Mouse (Mus musculus) cerebellum, adult 9-11 months (tissue): ENCODE measurements around the gene Arid5a.

Source experiments
- DNase-seq: peaks from one replicate; pipeline ENCODE4 v3.0.0; 2022

Arid5a gene

DNA sequence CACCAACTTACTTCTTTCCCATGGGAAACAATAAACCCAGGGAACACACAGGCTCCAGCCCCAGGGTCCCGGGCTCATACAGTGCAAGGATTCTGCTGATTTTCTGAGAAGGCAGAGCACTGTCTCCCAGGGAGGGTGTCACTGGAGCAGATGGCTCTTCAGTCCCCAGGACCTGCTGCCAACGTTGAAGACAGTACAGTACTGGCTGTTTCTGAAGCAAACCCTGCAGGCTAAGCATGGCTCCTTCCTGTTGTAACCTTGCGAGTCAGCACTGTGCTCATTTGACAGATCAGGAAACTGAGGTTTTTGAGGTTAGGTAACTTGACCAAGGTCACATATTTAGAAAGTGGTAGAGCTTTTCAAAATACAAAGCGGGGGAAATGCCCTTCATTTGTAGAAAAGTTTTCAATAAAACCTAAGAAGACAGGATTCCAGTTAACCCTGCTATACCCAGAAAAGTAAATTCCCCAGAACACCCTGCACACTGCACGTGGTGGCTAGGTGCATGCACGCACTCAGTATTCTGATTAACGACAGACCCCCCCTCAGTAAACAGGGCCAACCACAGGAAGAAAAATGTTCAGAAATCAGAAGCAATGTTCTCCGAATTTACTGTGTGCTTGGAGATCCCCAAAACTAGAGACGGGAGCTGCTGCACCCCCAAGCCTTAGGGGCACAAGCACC lies 10.9 kb upstream of the Arid5a start:
- peak; percentile 84 for DNase-seq

DNA sequence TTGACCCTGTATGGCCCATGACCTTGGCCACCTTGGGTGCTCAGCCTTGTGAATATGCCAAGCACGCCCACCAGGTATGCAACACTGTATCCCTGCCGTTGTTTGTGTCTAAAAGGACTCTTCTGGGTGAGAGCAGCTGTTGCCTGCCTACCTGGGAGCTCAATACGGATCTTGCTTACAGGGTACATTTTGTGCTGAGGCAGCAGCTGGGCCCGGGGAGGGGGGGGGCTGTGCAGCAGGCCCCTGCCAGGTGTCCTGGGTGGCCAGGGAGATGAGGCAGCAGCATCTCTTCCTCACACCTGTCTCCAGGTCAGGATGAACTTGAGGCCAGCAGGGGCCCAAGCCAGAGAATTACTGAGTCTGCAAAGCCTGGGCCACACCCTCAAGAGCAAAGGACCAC lies 9.4 kb upstream of the Arid5a start:
- no peak for DNase-seq

DNA sequence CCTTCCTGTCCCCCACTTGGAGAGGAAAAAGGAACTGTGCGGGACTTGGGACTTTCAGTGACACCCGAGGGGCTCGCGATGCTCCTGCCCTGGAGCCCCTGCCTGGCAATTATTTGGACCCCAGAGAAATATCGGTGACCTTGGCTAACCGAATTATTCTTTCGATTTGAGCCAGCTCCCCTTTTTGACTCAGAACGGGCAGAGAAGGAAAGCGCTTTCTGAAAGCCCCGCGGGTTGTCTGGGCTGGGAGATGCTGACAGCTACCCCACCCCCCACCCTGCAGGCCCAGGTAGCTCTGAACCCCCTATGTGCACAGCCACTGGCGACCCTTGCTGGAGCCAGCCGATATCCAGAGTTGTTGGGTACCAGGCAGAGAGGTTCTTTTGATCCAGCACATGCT lies 8.4 kb upstream of the Arid5a start:
- DNase-seq = no peak

DNA sequence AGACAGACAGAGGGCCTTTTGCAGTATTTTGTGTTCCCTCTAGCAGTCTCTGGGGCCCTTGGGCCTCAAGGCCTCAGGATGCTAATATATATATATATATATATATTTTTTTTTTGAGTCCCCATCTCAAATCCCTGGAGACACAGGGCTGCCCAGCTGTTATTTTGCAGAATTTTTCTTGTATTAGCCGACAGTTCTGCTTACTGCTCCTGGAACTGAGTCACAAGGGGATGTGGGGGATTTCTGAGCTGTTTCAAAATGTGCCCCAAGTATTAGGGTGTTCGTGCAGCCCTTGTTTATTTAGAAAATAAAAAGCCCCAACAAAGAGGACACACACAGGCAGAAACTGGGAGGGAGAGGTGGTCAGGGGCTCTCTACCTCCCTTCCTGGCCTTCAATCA lies 7.9 kb upstream of the Arid5a start:
- DNase-seq = no peak

DNA sequence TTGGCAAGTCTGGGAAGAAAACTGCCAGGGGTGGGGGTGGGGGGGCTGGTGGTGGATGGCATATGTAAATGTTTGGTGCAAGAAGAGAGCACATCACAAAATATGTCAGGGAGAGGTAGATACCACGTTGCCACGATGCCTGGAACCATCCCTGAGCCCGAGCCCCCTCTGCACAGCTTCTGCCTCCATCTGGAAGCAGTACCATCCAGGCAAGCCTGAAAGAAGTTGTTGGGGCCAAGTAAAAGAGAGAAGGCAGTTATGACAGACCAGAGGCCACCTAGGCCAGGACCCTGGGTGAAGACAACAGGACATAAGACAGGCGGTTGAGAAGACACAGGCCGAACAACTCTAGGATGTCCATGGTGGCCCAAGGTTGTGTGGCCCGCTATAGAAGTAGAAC lies 7.0 kb upstream of the Arid5a start:
- peak; percentile 14 for DNase-seq

DNA sequence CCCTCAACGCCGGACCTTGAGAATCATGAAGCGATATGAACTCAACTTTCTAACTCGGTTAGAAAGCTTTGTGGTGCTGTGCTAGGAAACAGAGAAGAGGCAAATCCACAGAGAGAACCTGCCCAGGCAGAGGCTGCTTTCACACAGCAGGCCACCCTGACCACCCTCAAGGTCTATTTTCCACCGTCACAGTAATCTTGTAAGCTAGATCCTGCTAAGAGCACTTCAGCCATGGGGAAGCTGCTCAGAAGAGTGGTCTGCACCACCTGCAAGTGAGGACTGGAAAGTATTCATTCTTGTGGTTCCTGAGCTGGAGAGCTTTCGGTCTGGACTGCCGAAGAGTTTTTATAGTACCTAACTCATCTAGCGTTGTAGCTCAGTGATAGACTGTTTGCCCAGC lies 5.3 kb upstream of the Arid5a start:
- DNase-seq = peak; percentile 24

DNA sequence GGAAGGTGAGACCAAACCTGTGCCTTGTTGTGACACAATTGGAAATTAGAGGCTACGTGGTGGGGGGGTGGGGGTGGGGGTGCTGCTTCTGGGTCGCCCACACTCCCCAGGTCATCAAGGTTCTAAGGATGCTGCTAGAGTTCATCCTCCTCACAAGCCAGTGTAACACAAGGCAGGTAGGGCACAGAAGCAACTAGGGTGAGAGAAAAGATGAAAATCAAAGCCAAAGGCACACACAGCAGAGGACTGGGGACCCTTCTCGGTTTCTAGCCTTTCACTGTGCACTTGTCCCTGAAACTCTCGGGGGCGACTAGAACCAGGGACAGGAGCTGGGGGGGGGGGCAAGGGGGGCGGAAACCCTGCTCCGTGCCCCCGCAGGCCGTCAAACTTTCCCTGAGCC lies 4.6 kb upstream of the Arid5a start:
- no peak for DNase-seq

DNA sequence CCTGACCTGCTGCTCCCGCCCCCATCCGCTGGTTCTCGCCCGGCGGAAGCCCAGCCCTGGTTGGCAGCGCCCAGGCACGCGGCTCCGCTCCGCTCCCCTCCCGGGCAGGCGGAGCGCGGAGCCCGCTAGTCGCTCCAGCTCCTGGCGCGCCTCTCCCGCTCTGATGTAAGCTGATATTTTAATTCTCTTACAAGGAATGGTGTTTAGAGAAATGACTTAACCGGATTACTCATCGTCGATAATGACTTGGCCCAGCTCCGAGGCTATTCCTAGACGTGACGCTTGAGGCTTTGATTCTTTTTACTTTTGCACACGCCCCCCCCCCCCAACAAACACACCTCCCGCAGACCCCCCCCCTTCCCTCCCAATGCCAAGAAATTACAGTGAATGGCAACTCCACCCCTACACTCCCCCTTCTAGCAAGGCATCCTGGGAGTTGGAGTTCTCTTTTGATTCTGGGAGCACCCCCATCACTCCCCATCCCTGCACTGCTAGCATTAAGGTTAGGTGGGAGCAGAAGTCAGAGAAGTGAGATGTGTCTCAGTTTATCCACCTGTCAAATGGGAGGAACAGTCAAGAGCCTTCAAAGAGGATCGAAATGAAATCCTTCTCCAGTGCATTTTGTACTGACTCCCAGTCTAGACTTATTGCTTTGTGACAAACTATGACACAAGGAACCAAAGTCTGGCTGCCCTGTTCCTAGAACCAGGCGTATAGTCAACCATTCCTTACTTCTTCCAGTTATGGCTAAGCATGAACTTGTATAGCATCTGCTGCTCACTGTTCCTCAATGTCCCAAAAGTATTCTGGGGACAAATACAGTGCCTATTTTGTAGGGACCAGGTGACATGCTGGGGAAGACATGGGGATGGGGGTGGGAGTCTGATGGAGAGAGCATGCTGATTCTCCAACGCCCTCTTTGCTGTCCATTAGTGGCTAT lies 3.9 kb upstream of the Arid5a start:
- peak; percentile 76 for DNase-seq

DNA sequence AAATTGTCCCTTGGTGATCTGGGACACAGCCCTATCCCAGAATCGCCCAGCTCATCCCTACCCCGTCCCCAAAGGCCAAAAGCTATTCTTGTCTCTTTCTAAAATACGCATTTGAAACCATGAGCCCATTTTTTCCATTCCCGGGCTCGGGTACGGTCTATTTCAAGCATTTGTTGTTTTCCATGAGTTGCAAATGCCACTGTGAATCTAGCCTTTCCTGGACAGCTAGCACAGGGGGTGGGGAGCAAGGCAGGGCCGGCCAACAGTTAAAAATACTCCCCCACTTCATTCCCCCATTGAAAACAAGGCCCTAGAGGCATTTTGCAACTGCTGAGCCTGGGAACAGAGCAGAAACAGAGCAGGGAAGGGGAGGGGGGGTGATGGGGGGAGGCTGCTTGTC lies 2.8 kb upstream of the Arid5a start:
- peak; percentile 33 for DNase-seq

DNA sequence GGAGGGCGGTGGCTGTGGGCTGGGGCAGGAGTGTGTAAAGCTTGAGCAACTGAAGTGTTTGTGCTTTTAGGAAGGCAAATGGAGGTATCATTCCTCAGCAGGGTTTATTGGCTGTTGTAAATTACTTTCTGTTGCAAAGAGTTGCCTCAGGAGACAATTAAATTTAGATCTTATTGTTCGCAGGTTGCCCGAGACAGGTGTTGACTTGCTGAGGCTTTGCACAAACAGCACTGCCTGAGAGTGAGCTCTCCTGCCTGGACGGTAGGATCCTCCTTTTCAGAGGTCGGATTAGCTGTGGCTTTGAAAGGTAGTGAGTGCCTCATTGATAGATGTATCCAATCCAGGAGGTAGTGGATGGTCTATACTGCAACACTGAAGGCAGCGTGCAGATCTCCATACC lies 1.4 kb upstream of the Arid5a start:
- DNase-seq = peak; percentile 22

DNA sequence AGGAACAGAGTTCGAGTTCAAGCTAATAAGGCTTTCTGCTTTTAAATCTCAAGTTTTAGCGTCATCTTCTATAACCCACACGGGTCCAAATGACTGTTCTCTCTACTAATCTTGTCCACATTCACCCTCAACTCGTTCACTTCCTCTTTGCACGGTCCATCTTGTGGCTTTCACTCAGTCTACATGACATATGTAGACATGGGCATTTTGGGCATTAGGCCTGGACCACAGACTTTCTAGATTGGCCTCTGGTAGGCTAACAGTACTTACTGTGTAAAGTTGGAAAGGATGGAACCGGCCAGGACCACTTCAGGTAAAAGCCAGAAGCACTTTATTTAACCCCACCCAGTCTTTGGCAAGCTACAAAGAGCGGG lies 425 bp upstream of the Arid5a start:
- no peak for DNase-seq

DNA sequence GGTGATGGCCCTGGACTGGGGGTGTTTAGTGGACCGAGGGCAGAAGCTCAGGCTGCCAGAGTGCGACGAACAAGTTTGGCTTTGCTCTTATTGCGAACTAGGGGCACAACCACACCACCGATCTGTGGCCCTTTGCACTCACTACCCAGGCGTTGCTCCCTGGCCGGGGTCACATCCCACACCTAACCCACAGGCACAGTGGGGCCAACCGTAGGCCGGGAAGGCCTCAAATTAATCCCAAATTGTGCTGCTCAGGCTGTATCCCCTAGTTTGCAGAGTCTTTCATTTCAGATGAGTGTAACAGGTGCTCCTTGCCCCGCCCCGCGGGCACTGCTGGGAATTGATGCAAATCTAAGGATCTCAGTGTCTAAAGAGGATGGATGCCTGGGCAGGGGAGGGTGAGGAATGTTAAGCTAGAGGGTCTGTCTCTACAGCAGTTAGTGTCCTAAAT lies 943 bp downstream of the Arid5a start:
- peak; percentile 58 for DNase-seq

DNA sequence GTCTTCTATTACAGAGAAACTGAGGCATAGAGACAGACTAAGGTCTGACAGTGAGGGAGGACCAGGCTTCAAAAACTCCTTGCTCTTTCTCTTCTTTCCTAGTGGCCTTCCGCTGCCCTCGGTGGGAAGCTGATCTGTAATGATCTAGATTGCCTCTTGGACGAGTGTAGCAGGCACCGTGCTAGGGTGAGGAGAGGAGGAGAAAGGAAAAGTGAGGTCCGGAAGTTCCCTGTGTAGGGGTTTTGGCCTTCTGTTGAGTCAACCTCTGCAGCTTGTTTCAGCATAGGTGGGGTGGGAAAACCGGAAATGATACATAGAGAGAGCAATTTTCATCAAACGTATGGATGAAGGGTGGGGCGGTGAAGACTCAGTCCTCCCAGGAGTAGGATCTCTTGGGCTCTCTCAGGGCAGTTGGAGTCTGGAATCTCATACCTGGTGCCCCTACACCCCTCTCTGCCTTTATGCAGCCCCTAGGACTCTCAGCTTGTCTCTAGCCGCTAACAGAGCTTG lies 1.5 kb downstream of the Arid5a start:
- peak; percentile 46 for DNase-seq

DNA sequence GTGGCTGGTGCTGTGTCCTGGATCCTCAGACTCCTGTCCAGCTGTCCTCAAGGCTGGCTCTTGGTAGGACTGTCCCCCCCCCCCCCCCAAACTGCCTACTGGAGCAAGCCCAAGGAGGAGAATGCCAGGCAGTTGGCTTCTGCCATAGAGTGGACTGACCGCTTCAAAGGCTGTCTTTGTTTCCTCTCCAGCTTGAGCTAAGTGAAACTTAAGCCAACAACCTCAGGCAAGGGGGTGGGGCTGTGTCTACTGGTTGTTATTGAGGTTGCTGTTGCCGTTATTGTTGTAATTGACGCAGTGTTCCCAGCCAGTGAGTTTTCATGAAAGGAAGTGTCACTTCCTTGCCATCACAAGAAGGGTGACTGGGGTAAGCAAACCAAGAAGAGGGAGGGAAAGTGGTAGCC lies 2.0 kb downstream of the Arid5a start:
- DNase-seq = peak; percentile 59

DNA sequence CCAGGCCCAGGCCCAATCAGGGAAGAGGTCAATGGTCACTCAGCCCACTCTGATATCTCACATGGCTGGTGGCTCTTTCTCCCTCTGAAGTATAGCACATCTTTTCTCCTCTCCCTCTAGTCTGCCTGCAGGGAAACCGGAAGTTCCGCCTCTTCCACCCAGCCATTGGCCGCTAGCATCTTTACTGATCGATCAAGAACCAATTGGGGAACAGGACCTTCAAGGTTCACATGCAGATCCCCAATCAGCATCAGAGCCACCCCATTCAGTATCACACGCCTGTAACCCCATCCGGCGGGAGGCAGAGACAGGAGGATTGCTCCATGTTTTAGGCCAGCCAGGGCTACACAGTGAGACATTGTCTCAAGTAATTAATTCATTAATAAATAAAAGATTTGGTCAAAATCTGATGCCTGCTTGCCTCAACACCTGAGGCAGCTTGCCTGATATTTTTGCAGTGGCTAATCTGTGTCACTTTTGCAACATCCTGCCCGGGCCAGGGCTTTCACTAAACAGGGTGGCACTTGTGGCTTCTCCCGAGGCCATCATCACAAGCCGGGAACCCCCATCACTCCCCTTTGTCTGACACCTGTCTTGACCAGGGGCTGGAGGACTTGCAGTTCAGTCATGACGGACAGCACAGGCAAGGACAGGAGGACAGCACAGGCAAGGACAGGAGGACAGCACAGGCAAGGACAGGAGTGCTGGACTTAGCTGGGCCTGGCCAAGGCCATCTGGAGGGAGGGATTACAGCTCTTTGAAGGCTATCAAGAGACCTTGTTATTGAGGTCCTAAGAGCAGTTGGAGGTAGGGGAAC lies 7.6 kb downstream of the Arid5a start:
- DNase-seq = no peak

DNA sequence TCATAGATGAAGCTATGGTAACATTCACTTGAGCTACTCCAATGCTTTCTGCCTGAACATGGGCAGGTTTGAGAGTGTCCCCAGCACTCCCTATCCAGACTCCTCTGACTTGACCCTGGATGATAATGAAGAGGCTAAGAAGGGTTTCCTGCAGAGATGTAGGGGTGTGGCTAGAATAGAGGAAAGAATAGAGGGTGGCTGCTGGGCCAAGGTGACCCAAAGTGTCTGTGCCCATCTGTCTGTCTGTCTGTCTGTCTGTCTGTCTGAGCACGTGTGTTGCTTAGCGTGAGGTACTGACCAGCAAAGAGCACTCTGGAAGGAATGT lies 8.2 kb downstream of the Arid5a start:
- no peak for DNase-seq

DNA sequence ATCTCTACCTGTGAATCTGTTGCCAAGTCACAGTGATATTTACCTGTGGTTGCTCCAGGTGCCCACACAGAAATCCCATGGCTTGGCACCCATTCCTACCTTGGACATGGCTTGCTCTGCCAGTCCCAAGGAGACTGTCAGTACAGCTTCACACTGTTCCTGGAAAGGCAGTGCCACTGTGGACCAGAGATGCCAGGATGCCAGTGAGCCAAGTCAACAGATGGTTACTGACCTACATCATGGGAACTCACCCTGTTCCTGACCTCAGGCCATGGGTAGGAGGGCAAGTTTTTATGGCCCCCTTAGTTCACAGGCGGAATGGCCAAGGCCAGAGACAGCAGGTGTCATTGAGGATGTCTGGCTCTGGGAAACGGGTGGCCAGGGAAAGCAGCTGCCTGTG lies 13.6 kb downstream of the Arid5a start:
- DNase-seq = peak; percentile 75

DNA sequence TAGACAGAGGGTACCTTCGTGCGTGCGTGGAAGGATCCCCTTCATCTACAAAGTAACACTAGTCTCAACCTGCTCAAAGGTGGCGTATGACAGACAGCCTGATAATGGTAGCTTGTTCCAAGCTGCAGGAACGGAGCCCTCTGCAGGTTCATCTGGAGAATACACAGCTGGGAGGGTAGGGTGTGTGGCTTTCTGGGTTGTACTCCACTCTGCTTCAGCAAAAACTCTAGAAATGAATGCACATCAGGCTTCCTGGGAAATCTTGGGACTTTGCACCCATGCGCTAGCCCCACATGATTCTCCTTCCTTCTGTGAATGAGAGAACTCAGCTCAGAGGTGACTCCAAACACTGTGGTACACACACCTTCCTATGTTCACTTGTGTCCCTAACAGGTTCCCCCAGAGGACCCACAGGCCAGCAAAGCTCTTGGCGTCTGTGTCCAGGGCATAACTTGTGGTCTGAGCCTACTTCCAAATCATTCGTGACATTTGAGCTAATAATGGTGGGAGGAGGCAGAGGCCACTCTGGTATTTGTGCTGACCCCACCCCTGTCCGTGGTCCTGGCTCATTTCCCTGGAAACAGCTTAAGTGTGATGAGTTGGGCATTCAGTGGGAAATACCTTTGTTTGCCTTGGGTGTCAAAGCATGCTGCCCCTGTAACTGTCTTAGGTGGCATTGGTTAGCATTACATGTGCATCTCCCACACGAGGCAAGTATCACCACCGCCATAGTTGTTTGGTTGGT lies 14.5 kb downstream of the Arid5a start:
- DNase-seq = no peak

DNA sequence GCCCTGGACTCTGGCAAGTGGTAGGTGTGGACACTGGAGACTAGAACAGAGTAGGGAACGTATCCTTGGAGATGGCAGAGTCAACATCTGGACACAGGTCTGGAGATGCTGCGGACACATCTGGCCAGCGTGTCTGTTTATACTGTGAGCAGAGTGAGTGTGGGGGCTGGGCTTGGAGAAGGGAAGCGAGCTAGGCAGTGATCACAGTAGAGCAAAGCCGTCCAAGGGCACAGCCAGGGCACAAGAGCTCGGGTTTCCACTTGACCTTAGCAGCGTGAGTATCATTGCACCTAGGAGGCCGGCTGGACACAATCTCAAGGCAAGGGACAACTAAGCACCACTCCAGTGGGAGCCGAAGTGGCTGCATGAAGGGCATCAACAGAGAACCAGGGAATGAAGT lies 15.5 kb downstream of the Arid5a start:
- no peak for DNase-seq

DNA sequence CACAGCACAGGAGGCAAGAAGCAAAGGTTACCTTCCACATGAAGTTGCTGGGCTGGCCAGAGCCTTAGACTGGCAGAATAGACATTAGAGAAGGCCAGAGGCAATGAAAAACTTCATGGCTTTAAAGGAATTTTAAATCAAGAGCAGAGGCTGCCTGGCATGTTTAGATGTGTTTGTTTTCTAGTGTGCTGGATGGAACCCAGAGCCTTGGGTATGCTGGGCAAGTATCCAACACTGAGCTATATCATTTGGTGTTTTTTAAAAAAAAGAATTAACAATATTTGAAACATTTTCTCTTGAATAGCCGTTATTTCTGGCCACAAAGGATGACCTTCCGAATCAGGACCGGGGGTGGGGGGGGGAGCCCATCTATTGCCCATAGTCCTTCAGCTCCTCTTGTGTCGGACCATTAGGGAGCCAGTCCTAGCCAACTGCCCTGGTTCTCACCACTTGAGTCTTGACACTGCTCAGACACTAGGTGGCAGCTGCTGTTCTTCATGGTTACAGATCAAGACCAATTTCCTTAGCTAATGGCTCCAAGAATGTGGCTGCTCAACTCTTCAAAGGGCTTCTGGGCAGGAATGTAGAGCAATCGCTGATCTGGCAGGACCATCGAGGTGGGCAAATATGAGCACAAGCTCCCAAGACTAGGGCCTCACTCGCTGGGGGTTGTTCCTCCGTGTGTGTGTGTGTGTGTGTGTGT lies 16.4 kb downstream of the Arid5a start:
- DNase-seq = no peak

DNA sequence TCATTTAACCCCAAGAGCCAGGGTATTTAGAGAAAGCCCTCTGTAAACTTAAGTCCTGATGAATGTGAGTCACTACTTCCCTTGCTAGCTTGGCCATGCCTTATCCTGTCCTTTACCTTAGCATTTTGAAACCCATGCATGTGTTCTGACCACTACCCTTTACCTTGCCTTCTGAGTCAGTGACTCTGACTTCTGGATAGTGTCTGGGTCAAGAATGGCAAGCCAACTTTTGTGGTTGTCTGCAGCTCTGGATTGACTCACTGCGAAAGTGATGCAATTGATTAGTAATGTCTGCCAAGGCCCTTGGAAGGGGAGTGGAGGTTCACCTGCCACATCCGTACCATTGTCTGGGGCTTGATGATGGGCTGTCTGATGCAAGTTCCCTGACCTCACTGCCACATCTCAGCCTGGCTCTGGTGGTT lies 18.4 kb downstream of the Arid5a start:
- DNase-seq = no peak

DNA sequence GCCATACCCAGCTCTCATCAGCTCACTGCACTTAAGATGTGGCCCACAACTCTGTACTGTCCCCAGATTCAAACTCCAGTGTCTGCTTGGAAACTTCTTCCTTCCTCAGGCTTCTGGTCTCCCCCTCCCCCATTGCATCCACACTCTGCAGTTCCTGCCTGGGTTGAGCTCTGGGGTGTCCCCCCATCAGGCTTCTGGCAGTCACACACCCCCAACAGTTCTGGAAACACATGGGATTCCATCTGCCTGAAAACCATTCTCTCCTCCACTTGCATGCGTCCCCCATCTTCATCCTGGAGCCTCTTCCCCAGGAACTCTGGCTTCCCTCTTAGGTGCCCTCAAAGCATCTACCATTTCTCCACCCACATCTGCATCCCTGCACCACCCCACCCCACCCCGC lies 19.3 kb downstream of the Arid5a start:
- DNase-seq = no peak
